Mouse (Mus musculus): Measurements from ENCODE around the gene Gm10097. TPM values are rescaled to one million over a fixed set of nuclear protein-coding genes. Genes with fewer than 3 reads are reported as not detected.

Gene Gm10097
- polyA plus RNA-seq, 1 experiment: not detected

- TF ChIP-seq FLI1 (IDR thresholded peaks at IDR 0.05; ENCODE audit: low read length) (no peak), GATA1 (IDR thresholded peaks at IDR 0.05; ENCODE audit: borderline replicate concordance, low read length) (no peak)
- Histone ChIP-seq H3K36me3 (replicated peaks; ENCODE audit: low read length) (peaks cover 99% of the 10 kb centered on the region), H3K4me3 (replicated peaks) (no peak overlapping the region), H3K4me1 (peaks cover 23% of the 10 kb centered on the region), H3K27me3 (replicated peaks) (no peaks in the 10 kb centered on the region), H3K9me3 (no peaks in the 10 kb centered on the region; the same call in 1 of the 2 replicates)
Observed at GRCm38 (mm10) chr10:5075724-5076123, 6.7 kb downstream of the Gm10097 start.

GRCm38 (mm10) chr10:5079945-5080468, 11.0 kb downstream of the Gm10097 start:
- peaks cover 75% of the 10 kb centered on the region for H3K36me3 ChIP-seq (replicated peaks; ENCODE audit: low read length)
- H3K4me3 ChIP-seq (replicated peaks): no peak overlapping the region
- TF ChIP-seq GATA1 (IDR thresholded peaks at IDR 0.05; ENCODE audit: borderline replicate concordance, low read length): no peak
- TF ChIP-seq FLI1 (IDR thresholded peaks at IDR 0.05; ENCODE audit: low read length): no peak

GRCm38 (mm10) chr10:5083716-5084115, 14.7 kb downstream of the Gm10097 start:
- H3K4me1 ChIP-seq: peaks cover 20% of the 10 kb centered on the region
- no peaks in the 10 kb centered on the region for H3K9me3 ChIP-seq
- H3K27me3 ChIP-seq (replicated peaks): no peaks in the 10 kb centered on the region
- peaks cover 76% of the 10 kb centered on the region for H3K36me3 ChIP-seq (replicated peaks; ENCODE audit: low read length)
- H3K4me3 ChIP-seq (replicated peaks): no peak overlapping the region
- TF ChIP-seq GATA1 (IDR thresholded peaks at IDR 0.05; ENCODE audit: borderline replicate concordance, low read length) (no peak), FLI1 (IDR thresholded peaks at IDR 0.05; ENCODE audit: low read length) (no peak)

More at GRCm38 (mm10) chr10:5079945-5080468, 11.0 kb downstream of the Gm10097 start:
- no peaks in the 10 kb centered on the region; the same call in 1 of the 2 replicates for H3K9me3 ChIP-seq
- no peaks in the 10 kb centered on the region for H3K27me3 ChIP-seq (replicated peaks)
- H3K4me1 ChIP-seq: peaks cover 23% of the 10 kb centered on the region

DNA sequence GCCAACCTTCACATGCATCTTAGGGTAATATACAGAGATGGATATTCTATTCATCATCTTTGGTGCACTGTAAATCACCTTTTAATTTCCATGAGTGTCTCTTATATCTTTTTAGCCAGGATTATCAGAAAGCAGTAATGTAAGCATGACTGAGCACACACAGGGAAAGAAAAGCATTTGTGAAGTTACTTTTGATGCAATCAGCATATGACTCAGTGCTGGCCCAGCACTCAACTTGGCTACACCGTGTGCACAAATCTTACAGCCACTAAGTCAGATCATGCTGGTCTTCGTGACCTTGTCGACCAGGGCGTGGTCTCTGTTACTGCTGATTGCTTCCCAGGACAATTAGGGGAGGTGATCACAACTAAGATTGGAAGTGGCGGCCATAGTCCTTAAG, 16.8 kb downstream of the Gm10097 start:
- Histone ChIP-seq H3K9me3 (no peaks in the 10 kb centered on the region), H3K4me1 (no peaks in the 10 kb centered on the region), H3K36me3 (replicated peaks; ENCODE audit: low read length) (peaks cover 64% of the 10 kb centered on the region), H3K4me3 (replicated peaks) (no peak overlapping the region), H3K27me3 (replicated peaks) (no peaks in the 10 kb centered on the region)
- no peak for TF ChIP-seq GATA1 (IDR thresholded peaks at IDR 0.05; ENCODE audit: borderline replicate concordance, low read length)
- TF ChIP-seq FLI1 (IDR thresholded peaks at IDR 0.05; ENCODE audit: low read length): no peak

DNA sequence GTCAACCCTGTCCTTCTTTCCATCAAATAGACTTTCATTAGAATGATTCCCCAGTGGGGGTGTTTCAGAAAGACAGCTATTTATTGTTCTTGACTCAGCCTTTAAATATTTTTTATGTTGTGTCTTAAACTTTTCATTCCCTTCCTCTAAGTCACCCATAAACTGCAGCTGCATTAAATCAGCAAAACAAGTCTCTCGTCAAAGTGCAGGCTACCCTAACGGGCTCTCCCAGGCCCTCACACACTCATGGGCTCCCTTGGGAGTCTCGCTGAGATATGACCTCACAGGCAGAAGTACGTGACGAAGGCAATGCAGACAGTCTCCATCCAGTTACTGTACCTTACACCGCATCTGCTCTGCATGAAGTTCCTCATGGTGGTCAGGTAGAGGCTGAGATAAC, 17.3 kb downstream of the Gm10097 start:
- Histone ChIP-seq H3K36me3 (replicated peaks; ENCODE audit: low read length) (peaks cover 64% of the 10 kb centered on the region), H3K4me1 (no peaks in the 10 kb centered on the region), H3K9me3 (no peaks in the 10 kb centered on the region), H3K27me3 (replicated peaks) (no peaks in the 10 kb centered on the region), H3K4me3 (replicated peaks) (no peak overlapping the region)
- no peak for TF ChIP-seq GATA1 (IDR thresholded peaks at IDR 0.05; ENCODE audit: borderline replicate concordance, low read length)

DNA sequence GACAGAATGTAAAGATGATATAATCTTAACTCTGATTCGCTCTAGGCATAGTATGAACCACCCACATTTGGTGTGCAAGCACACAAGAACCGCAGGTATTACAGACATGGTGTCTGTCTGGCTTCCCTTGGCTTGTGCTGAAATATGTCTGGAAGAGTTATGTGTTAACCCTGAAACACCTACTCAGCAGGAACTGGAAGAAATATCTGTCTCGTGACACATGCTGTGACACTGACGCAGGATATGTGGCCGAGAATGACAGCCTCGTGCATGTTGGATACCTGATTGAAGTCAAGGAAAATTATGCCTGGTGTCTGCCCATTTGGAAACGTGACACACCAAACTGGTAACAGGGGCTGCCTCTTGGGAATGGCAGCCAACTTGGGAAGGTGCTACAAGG, 18.3 kb downstream of the Gm10097 start:
- no peaks in the 10 kb centered on the region for H3K27me3 ChIP-seq (replicated peaks)
- no peaks in the 10 kb centered on the region for H3K9me3 ChIP-seq
- peaks cover 64% of the 10 kb centered on the region for H3K36me3 ChIP-seq (replicated peaks; ENCODE audit: low read length)
- TF ChIP-seq FLI1 (IDR thresholded peaks at IDR 0.05; ENCODE audit: low read length) (no peak), GATA1 (IDR thresholded peaks at IDR 0.05; ENCODE audit: borderline replicate concordance, low read length) (no peak)
- H3K4me1 ChIP-seq: no peaks in the 10 kb centered on the region
- no peak overlapping the region for H3K4me3 ChIP-seq (replicated peaks)

DNA sequence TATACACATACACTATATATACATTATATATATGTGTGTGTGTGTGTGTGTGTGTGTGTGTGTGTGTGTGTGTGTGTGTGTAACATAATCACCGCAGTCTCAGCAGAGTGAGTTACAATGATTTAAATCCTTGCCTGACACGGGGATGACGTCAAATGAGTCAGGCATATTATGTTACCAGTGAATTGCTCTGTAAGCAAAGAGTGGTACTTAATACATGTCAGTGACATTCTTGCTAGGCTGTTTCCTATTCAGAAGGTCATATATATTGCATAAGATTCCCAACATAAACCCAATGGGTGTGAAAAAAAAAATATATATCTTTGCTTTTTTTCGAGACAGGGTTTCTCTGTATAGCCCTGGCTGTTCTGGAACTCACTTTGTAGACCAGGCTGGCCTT, 20.1 kb downstream of the Gm10097 start:
- Histone ChIP-seq H3K4me1 (no peaks in the 10 kb centered on the region), H3K36me3 (replicated peaks; ENCODE audit: low read length) (peaks cover 53% of the 10 kb centered on the region), H3K9me3 (no peaks in the 10 kb centered on the region), H3K27me3 (replicated peaks) (no peaks in the 10 kb centered on the region), H3K4me3 (replicated peaks) (no peak overlapping the region)
- TF ChIP-seq FLI1 (IDR thresholded peaks at IDR 0.05; ENCODE audit: low read length): no peak
- TF ChIP-seq GATA1 (IDR thresholded peaks at IDR 0.05; ENCODE audit: borderline replicate concordance, low read length): no peak

GRCm38 (mm10) chr10:5096996-5097753, 28.2 kb downstream of the Gm10097 start:
- H3K9me3 ChIP-seq: no peaks in the 10 kb centered on the region
- H3K4me3 ChIP-seq (replicated peaks): no peak overlapping the region
- no peaks in the 10 kb centered on the region for H3K27me3 ChIP-seq (replicated peaks)
- no peak for TF ChIP-seq GATA1 (IDR thresholded peaks at IDR 0.05; ENCODE audit: borderline replicate concordance, low read length)
- no peak for TF ChIP-seq FLI1 (IDR thresholded peaks at IDR 0.05; ENCODE audit: low read length)
- H3K4me1 ChIP-seq: no peaks in the 10 kb centered on the region
- H3K36me3 ChIP-seq (replicated peaks; ENCODE audit: low read length): peaks cover 57% of the 10 kb centered on the region

DNA sequence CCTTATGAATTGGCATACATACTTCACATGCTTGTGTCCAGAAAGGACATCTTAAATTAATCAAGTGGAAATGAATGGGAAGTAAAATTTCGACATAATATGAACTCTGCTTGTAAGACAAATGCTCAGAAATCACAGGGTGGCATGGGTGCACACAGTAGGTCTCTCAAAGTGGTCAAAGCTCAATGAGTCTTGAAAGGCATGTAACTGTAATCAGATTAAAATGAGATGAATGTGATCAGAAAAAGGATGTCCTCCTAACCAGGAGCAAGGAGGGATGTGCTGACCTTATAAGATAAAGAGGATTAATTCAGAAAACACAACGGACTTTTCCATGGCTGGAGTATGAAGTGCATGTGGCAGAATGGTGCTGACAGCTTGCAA, 28.8 kb downstream of the Gm10097 start:
- H3K4me1 ChIP-seq: no peaks in the 10 kb centered on the region
- H3K36me3 ChIP-seq (replicated peaks; ENCODE audit: low read length): peaks cover 63% of the 10 kb centered on the region
- H3K4me3 ChIP-seq (replicated peaks): no peak overlapping the region
- no peaks in the 10 kb centered on the region for H3K27me3 ChIP-seq (replicated peaks)
- TF ChIP-seq GATA1 (IDR thresholded peaks at IDR 0.05; ENCODE audit: borderline replicate concordance, low read length) (no peak), FLI1 (IDR thresholded peaks at IDR 0.05; ENCODE audit: low read length) (no peak)
- no peaks in the 10 kb centered on the region for H3K9me3 ChIP-seq

GRCm38 (mm10) chr10:5110773-5111172, 41.8 kb downstream of the Gm10097 start:
- H3K4me3 ChIP-seq (replicated peaks): no peak overlapping the region

More at GRCm38 (mm10) chr10:5110773-5111172, 41.8 kb downstream of the Gm10097 start:
- Histone ChIP-seq H3K4me1 (peaks cover 4% of the 10 kb centered on the region; the same call in 1 of the 2 replicates), H3K27me3 (replicated peaks) (no peaks in the 10 kb centered on the region), H3K9me3 (no peaks in the 10 kb centered on the region), H3K36me3 (replicated peaks; ENCODE audit: low read length) (peaks cover 99% of the 10 kb centered on the region)
- TF ChIP-seq GATA1 (IDR thresholded peaks at IDR 0.05; ENCODE audit: borderline replicate concordance, low read length) (no peak), FLI1 (IDR thresholded peaks at IDR 0.05; ENCODE audit: low read length) (no peak)
